Mouse (Mus musculus): ENCODE results near the gene Fxyd2.

The Fxyd2 gene

DNA sequence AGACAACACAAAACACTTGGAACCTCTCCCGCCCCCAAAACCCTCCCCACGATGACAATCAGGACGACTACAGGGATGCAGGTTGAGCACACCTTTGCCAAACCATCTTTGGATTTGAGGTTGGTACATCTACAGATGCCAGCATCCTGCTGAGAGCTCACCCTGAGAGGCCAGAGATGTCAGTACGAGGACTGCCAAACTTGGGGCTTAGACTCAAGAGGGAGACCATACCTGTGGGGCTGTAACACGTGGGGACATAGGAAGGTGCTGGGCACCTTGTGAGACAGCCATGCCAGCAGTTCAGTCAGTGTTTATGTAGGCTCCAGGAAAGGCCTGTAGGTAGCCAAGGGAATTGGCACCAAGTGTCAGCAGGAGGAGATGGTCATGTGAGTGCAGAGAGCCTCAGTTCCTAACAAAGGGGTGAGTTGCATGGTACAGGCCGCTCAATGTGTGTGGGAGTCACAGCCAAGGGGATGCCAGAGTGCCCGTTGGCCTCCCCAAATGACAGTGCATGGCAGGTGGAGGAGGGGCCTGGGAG, 23.4 kb downstream of the Fxyd2 start:
- intact Hi-C loops (cut with DNase I) = no loop called here

- intact Hi-C loops (cut with DNase I) = no loop called here
Measured at GRCm38 (mm10) chr9:45426456-45426855, 27.0 kb downstream of the Fxyd2 start, which contains the start of gene Dscaml1. TSS of gene Dscaml1 (plus strand) at chr9:45426628.

DNA sequence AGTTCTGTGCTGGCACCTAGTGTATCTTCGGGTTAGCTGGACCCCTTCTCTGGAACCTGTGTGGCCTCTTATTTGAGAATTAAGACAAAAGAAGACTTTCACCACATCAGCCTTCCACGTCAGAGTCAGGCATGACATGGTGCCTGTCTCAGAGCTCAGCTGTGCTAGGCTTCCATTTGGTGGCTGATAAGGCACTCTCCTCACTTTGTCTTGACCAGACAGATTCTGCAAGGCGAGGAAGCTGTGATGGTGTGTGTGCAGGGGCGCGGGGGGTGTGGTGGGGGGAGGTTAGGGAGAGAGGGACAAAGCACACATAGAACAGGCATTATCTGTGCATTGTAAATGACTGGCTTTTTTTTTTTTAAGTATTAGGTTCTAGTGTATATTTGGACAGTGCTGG, 29.9 kb downstream of the Fxyd2 start:
- intact Hi-C loops (cut with DNase I) = no loop called here

DNA sequence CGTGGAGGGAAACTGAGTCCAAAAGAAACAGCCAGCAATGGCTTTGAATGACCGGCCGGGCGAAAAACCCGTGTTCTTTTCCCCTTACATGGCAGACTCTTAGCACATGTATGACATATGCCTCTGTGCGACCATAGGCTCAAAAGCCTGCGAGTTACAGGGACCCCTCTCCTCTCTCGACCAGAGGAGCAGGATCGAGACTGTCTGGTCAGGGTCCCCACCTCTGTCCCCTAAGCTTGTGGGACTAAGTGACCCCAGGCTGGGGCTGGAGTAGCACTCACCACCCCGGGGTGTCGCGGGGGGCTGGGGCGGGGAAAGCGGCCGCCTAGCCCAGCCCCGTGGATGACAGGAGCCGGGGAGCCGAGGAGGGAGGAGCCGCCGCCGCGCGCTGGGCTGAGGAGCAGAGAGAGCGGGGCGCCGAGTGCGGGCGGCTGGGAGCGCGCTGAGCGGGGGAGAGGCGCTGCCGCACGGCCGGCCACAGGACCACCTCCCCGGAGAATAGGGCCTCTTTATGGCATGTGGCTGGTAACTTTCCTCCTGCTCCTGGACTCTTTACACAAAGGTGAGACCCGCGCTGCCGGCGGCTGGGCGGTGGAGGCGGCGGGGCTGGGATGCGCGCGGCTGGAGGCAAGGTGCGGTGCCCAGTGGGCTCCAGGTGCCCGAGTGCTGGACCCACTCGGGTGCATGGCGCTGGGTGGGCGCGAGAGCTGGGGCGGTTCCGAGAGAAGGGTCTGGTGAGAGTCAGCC, 30.7 kb downstream of the Fxyd2 start:
- intact Hi-C loops (cut with DNase I) = no loop called here

DNA sequence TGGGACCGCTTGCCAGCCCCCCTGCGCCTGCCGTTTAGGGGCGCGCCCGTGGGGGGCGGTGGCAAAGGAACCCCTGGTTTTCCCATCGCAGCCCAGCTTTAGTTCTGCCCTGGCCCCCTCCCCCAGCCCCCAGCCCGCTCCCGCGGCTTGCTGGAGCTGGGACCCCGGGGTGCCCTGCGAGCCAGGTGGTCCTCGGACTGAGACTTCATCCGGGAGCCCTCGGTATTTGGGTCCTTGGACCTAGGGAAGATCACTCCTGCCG, 31.2 kb downstream of the Fxyd2 start:
- intact Hi-C loops (cut with DNase I) = no loop called here

- intact Hi-C loops (cut with DNase I) = no loop called here
Measured at GRCm38 (mm10) chr9:45431150-45431549, 31.7 kb downstream of the Fxyd2 start.

DNA sequence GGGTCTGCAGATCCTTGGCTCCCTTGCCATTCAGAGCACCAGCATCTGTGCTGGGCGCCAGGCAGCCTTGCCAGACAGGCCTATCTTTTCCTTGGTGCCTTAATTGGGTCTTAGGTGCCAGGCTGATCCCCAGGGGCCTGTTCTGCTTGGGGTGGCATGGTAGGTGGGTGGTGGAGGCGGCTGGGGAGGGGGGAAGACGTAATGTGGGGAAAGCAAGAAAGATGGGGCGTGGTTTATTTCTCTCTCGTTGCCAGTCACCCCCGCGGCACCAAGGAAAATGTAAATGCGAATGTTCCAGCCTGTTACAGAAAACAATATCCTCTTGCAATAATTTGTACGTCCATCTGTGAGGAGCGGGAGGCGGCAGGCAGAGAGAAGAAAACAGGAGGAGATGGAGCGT, 33.2 kb downstream of the Fxyd2 start:
- intact Hi-C loops (cut with DNase I) = no loop called here

DNA sequence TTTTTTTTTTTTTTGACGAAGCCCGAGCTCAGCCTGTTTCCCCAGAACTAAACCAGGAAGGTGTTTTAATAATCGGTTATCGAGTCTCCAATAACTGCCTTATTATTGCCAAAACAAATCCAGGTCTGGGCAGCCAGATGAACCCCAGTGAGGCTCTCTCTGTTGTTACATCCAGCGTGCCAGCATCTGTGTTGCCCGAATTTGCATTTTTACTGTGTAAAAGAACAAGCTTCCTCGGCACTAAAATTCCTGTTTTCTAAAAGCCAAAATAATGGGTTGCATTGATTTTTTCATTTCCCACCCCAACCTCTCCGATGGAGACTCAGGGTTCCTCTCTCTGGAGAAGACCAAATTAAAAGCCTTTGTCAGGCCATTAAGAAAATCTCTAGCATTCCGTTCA, 33.6 kb downstream of the Fxyd2 start:
- intact Hi-C loops (cut with DNase I) = no loop called here

GRCm38 (mm10) chr9:45434171-45434570, 34.7 kb downstream of the Fxyd2 start:
- intact Hi-C loops (cut with DNase I) = no loop called here

DNA sequence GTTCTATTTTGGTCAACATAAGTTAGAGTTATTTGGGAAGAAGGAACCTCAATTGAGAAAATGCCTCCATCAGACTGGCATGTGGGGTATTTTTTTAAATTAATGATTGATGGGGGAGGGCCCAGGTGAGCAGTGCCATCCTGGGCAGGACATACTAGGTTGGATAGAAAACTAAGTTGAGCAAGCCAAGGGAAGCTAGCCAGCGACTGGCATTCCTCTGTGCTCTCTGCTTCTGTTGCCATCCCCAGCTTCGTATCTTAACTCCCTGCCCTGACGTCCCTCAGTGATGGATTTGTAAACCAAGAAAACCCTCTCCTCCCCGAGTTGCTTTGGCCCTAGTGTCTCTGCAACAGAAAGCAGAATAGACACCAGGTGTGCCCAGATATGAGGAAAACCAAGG, 39.6 kb downstream of the Fxyd2 start:
- intact Hi-C loops (cut with DNase I) = no loop called here

DNA sequence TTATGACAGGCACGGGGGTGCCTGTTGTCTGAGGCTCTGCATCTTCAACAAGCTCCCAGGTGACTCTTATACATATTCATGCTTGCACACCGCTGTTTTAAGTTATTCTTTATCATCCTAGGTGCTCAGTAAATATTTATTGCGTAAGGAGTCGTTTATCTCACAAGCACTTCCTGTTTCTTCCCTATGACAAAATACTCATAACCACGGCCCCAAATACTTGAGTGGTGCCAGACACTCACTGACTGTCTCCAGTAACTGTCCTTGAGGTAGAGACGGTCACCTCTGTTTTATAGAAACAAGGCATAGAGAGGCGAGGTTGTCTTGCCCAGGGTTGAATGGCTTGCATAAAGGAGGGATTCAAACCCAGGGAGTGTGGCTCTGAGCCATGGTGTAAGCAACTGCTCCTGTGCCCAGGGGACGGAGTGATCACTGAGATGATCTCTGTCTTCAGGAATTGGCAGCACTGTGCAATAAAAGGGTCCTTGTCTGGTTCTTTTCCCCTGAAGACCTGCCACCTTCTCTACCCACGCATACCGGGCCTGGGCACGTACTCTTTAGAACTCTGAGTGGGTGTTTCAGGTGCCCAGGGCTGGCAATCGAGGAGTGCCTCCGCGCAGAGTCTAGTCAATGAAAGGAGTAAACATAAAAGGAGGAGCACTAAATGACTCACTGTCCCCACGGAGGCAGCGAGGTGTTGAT, 40.8 kb downstream of the Fxyd2 start:
- intact Hi-C loops (cut with DNase I) = no loop called here

DNA sequence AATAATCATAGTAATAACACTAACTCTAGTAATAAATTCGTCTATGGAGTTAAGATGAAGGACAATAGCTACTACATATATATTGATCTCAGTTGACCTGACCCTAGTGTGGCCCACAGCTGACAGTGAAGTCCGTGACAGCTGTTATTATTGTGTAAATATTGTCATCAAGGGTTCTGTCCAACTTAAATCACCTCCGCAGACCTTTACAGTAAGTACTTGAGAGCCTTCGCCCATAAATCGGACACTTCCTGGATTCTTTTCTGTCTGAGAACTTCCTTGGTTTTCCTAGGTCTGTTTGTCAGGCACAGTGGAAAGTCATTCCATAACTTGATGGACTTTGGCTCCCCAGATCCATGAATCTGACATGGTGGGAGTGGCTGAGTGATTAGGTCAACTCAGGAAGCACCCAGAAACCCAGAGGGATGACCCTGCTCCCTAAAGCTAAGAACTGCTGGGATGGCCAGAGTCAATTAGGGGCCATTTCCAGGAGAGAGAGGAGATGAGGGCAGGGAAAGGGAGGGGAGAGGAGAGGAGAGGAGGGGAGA, 44.9 kb downstream of the Fxyd2 start:
- intact Hi-C loops (cut with DNase I) = no loop called here

GRCm38 (mm10) chr9:45449658-45450057, 50.2 kb downstream of the Fxyd2 start:
- intact Hi-C loops (cut with DNase I) = no loop called here

DNA sequence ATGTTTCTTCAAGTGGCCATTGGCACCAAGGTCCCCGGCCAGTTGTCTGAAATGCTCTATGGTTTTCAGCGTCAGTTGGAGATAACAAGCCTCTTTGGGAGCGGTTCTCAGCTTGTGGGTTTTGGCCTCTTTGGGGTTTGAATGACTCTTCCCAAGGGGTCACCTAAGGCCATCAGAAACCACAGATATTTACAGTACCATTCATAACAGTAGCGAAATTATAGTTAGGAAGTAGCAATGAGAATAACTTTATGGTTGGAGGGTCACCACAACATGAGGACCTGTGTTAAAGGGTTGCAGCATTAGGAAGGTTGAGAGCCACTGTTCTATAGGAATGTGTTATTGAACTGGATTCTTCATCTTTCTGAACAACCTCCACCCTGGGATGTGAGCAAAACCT, 51.9 kb downstream of the Fxyd2 start:
- intact Hi-C loops (cut with DNase I) = no loop called here

DNA sequence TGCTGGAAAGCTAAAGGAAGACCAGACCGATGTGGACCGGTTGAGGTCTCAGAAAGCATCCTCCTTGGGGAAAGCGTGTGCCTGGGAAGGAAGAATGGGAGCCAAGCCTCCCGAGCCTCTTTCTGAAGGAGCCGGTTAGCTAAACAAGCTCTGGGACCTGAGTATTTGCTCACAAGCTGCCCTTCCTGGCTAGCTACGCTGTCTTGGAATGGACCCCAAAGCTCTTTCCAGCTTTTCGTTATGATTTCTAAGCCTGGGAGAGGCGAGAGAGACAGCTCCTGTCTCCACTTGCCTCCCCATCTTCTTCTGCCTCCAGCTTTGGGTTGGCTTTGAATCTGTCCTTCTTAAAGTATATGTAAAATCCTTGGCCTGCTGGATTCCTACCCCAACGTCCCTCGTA, 54.6 kb downstream of the Fxyd2 start:
- intact Hi-C loops (cut with DNase I) = no loop called here

GRCm38 (mm10) chr9:45454889-45455610, 55.6 kb downstream of the Fxyd2 start:
- intact Hi-C loops (cut with DNase I) = no loop called here

GRCm38 (mm10) chr9:45457200-45457599, 57.7 kb downstream of the Fxyd2 start:
- intact Hi-C loops (cut with DNase I) = no loop called here

DNA sequence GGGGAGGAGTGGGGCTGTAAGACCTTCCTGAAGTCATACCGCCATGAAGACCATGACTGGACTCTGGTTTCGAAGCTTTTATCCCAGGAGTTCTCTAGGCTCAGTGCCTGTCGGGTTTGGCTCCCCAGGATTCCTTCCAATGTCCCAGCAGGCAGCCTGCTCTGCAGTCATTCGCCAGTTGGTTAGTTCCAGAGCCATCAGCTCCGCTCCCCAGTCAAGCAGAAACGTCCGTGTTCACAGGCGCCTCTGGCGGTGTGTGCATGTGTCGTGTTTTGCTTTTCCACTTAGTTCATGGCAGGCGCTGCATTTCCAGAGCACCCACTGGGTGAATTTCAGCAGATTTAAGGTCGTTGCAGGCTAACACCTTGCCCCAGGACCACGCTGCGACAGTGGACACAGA, 58.9 kb downstream of the Fxyd2 start:
- intact Hi-C loops (cut with DNase I) = no loop called here
